In the genomic region with DNA sequence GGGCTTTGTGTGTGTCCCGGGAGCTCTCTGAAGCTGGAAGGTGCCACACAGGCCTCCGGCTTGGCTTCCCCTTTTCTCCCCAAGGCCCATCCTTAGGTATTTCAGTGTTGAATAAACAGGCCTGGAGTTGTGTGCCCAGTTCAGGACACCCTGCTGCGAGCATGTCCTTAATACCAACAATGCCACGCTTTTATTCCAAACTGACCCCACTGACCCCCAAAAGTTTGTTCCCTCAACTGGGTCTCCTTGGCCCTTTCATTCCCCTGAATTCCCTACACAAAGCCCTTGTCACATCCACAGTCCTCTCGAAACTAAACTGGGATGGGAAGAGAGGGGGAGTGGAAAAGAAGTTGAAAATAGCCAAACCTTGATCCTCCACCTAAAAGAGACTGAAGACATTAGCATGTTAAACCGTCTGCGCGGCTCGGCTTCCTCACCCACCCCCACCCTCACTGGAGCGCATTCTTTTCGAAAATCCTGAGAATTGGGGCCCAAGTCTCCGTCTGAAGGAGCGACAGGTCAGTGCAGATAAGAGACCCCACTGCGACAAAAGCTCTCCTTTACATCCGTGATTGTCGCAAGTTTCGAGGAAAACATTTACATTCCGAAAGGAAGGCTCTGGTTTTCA, we compare ENCODE assay signal across 9 mouse cellular contexts.
DNase-seq lines count a peak whose midpoint lies in the region; ATAC-seq lines count a peak whose summit lies in the region.
"Had no signal": no experiment of that assay in that cellular context is flagged by ENCODE, and none has a peak within 500 bp of the region (broad histone marks: within the 10 kb centered on the region; RNA-seq: fewer than 3 reads in every experiment).

No protein-coding gene starts in this region.

- WGBS in kidney, embryonic 14.5 days: 9% methylated on average over 18 of the region's 18 CpGs
- 13% methylated on average over 18 of the region's 18 CpGs for WGBS in intestine, embryonic 14.5 days
- WGBS in neural tube, embryonic 11.5 days: under 1% methylated on average over 18 of the region's 18 CpGs

- DNase-seq in kidney, postnatal 25 days: no peak
- peak; percentile 39 for DNase-seq in embryo, embryonic 11.5 days (ENCODE audit: low read depth, low spot score)
- no peak for DNase-seq in intestine, embryonic 14.5 days (ENCODE audit: low spot score)
- peak; percentile 71 for DNase-seq in neural tube, embryonic 11.5 days (ENCODE audit: low spot score)
- no peak for DNase-seq in thymus, postnatal 10 days (ENCODE audit: low spot score in 2 of 2)
- DNase-seq in adipocyte (ENCODE audit: low spot score): no peak
- DNase-seq in ovary, postnatal 10 days (ENCODE audit: low spot score): no peak

- 0 out of 2 replicates have a peak, but pooled peaks cover 13% of the 10 kb centered on the region for H3K4me1 ChIP-seq in kidney, embryonic 14.5 days (ENCODE audit: control insufficient read depth, insufficient read depth, low read length)
- peaks cover 6% of the 10 kb centered on the region for H3K4me1 ChIP-seq in intestine, embryonic 14.5 days (replicated peaks; ENCODE audit: control insufficient read depth, insufficient read depth, low read length)
- H3K4me1 ChIP-seq in neural tube, embryonic 11.5 days (ENCODE audit: control insufficient read depth, insufficient read depth, low read length): peaks cover 6% of the 10 kb centered on the region; the same call in 1 of the 2 replicates

- peak overlapping the region; percentile 57 for H3K4me2 ChIP-seq in kidney, embryonic 14.5 days (replicated peaks; ENCODE audit: low read depth, low read length)
- peak overlapping the region; percentile 60 for H3K4me2 ChIP-seq in intestine, embryonic 14.5 days (ENCODE audit: low read length)
- H3K4me2 ChIP-seq in neural tube, embryonic 11.5 days (ENCODE audit: low read depth): peak overlapping the region; percentile 31

- H3K27ac ChIP-seq in kidney, embryonic 14.5 days (ENCODE audit: low read depth, low read length): no peak overlapping the region
- no peak overlapping the region for H3K27ac ChIP-seq in intestine, embryonic 14.5 days (ENCODE audit: low read depth)
- H3K27ac ChIP-seq in neural tube, embryonic 11.5 days (ENCODE audit: low read depth, low read length): 0 out of 2 replicates have a peak overlapping the region, but pooled peaks have one; percentile 56

- no peak for ATAC-seq in kidney, embryonic 14.5 days (ENCODE audit: low FRiP score, low TSS enrichment)
- ATAC-seq in intestine, embryonic 14.5 days (replicated peaks; ENCODE audit: low FRiP score, low TSS enrichment, low read depth): no peak
- ATAC-seq in neural tube, embryonic 11.5 days (ENCODE audit: insufficient read depth, low FRiP score, low TSS enrichment): peak; percentile 85

- H3K9ac ChIP-seq in kidney, embryonic 14.5 days (ENCODE audit: low read depth, low read length): 0 out of 2 replicates have a peak overlapping the region, but pooled peaks have one; percentile 8
- peak overlapping the region; percentile 34; the same call in 1 of the 2 replicates for H3K9ac ChIP-seq in intestine, embryonic 14.5 days (ENCODE audit: low read length)
- H3K9ac ChIP-seq in neural tube, embryonic 11.5 days (ENCODE audit: low read length): no peak overlapping the region; the same call in 1 of the 2 replicates

- H3K9me3 ChIP-seq in kidney, embryonic 14.5 days (ENCODE audit: control insufficient read depth, low read length): no peaks in the 10 kb centered on the region
- H3K9me3 ChIP-seq in intestine, embryonic 14.5 days (ENCODE audit: control insufficient read depth, low read length): no peaks in the 10 kb centered on the region
- no peaks in the 10 kb centered on the region for H3K9me3 ChIP-seq in neural tube, embryonic 11.5 days (ENCODE audit: control insufficient read depth, low read length)

- peak overlapping the region; percentile 26 for H3K4me3 ChIP-seq in kidney, embryonic 14.5 days (ENCODE audit: low read length)
- H3K4me3 ChIP-seq in intestine, embryonic 14.5 days (ENCODE audit: low read depth, low read length): peak overlapping the region; percentile 28
- no peak overlapping the region for H3K4me3 ChIP-seq in neural tube, embryonic 11.5 days (ENCODE audit: low read depth, low read length)

- H3K36me3 ChIP-seq in kidney, embryonic 14.5 days (ENCODE audit: control insufficient read depth, insufficient read depth, low read length): no peaks in the 10 kb centered on the region
- H3K36me3 ChIP-seq in intestine, embryonic 14.5 days (ENCODE audit: control insufficient read depth, insufficient read depth, low read length): no peaks in the 10 kb centered on the region
- H3K36me3 ChIP-seq in neural tube, embryonic 11.5 days (ENCODE audit: control insufficient read depth, insufficient read depth, low read length): no peaks in the 10 kb centered on the region
- H3K36me3 ChIP-seq: G1E had no signal

- H3K27me3 ChIP-seq in kidney, embryonic 14.5 days (ENCODE audit: control insufficient read depth, insufficient read depth, low read length): no peaks in the 10 kb centered on the region
- H3K27me3 ChIP-seq in intestine, embryonic 14.5 days (replicated peaks; ENCODE audit: control insufficient read depth, insufficient read depth, low read length): 0 out of 2 replicates have a peak, but pooled peaks cover 3% of the 10 kb centered on the region
- no peaks in the 10 kb centered on the region for H3K27me3 ChIP-seq in neural tube, embryonic 11.5 days (ENCODE audit: control insufficient read depth, insufficient read depth, low read length)

Comparison
In these comparisons a context has a peak if more than half of its experiments do, and no peak if none do; other contexts are left out.
1. DNase-seq: peak in embryo, embryonic 11.5 days (single experiment) and neural tube, embryonic 11.5 days (single experiment); none in kidney, postnatal 25 days (0 of 2), intestine, embryonic 14.5 days (single experiment), thymus, postnatal 10 days (0 of 2), adipocyte (single experiment) and ovary, postnatal 10 days (single experiment).
2. Peak in every context shown above with its lines, with median percentiles within 50 percentile points of each other: H3K4me2 ChIP-seq.